Mouse (Mus musculus) kidney, postnatal 0 days (tissue): Measurements from ENCODE around the gene Art3. TPM values are rescaled to one million over a fixed set of nuclear protein-coding genes. Genes with fewer than 3 reads are reported as not detected.
"Not testable (repeated sequence)": the region's sequence is repeated elsewhere in the genome, so short reads cannot be mapped to it uniquely, and the experiment has no call there.

Experiments used
- ATAC-seq: fragments of 200-750 bp; cut with Nextera tagmentation; replicated peaks from 2 replicates; pipeline ENCODE4 v1.8.0; 2017; ENCODE audit warnings: low read depth, moderate number of reproducible peaks, moderate TSS enrichment, moderate library complexity; ENCODE audit not compliant: low FRiP score
- DNase-seq: peaks from one replicate; pipeline ENCODE4 v3.0.0-alpha.2; 2016; ENCODE audit warnings: low spot score
- H3K27ac ChIP-seq: fragments of 300-500 bp; sonication (generic); 2 replicates; pipeline ENCODE4 v1.5.1; 2014; ENCODE audit warnings: mild to moderate bottlenecking
- H3K27me3 ChIP-seq: fragments of 300-500 bp; sonication (generic); 2 replicates; pipeline ENCODE4 v1.6.1; 2014; ENCODE audit warnings: low read length, mixed read lengths; ENCODE audit not compliant: insufficient read depth
- H3K36me3 ChIP-seq: fragments of 300-500 bp; sonication (generic); 2 replicates; pipeline ENCODE4 v1.6.1; 2014; ENCODE audit warnings: low read length, mixed read lengths; ENCODE audit not compliant: insufficient read depth
- H3K4me1 ChIP-seq: fragments of 300-500 bp; sonication (generic); replicated peaks from 2 replicates; pipeline ENCODE4 v1.6.1; 2014; ENCODE audit warnings: antibody characterized with exemption, low read length, mixed read lengths; ENCODE audit not compliant: insufficient read depth
- H3K4me2 ChIP-seq: fragments of 300-500 bp; sonication (generic); 2 replicates; pipeline ENCODE4 v1.6.1; 2014; ENCODE audit warnings: mild to moderate bottlenecking, low read length, moderate library complexity, mixed read lengths
- H3K4me3 ChIP-seq: fragments of 300-500 bp; sonication (generic); replicated peaks from 2 replicates; pipeline ENCODE4 v1.5.1; 2014; ENCODE audit warnings: low read depth, low read length
- H3K9ac ChIP-seq: fragments of 300-500 bp; sonication (generic); 2 replicates; pipeline ENCODE4 v1.6.1; 2014; ENCODE audit warnings: low read depth, low read length
- H3K9me3 ChIP-seq: fragments of 300-500 bp; sonication (generic); replicated peaks from 2 replicates; pipeline ENCODE4 v1.6.1; 2016; ENCODE audit warnings: low read length, inconsistent platforms, mixed read lengths
- CTCF ChIP-seq: IDR thresholded peaks from 2 replicates; pipeline ENCODE4 v1.5.1; 2016; ENCODE audit warnings: antibody characterized with exemption, low read depth, mild to moderate bottlenecking, moderate library complexity
- WGBS: fragments of 180-500 bp; shearing (Covaris S2); extraction: QIAGEN DNeasy Blood & Tissue Kit; methylation state at CpG from one replicate; pipeline ENCODE4 v1.1.7; 2014; 5-methylcytosine and 5-hydroxymethylcytosine counted together
- polyA plus RNA-seq: library from polyadenylated mRNA; unstranded; fragments of >200 nt; fragmentation: Nextera tagmentation; extraction: Ambion mirVana; gene quantifications from 2 replicates; pipeline ENCODE4 v1.2.1, GENCODE M21; 2015

Art3 gene
- polyA plus RNA-seq, 1 experiment from 2014 or later = 9.2 TPM

- DNase-seq = peak; percentile 85
- no peak overlapping the region for H3K9ac ChIP-seq
- H3K4me2 ChIP-seq = peak overlapping the region; percentile 27
- no peak for TF ChIP-seq CTCF
- H3K27me3 ChIP-seq = no peaks in the 10 kb centered on the region
- H3K36me3 ChIP-seq = no peaks in the 10 kb centered on the region
- ATAC-seq = no peak
- 43% methylated on average over 9 of the region's 9 CpGs for WGBS
- no peaks in the 10 kb centered on the region for H3K9me3 ChIP-seq
- H3K27ac ChIP-seq = peak overlapping the region; percentile 81
- no peak overlapping the region; the same call in 1 of the 2 replicates for H3K4me3 ChIP-seq
- no peaks in the 10 kb centered on the region for H3K4me1 ChIP-seq
These were observed 773 bp downstream of the Art3 start for GRCm38 (mm10) chr5:92332359-92332840.

GRCm38 (mm10) chr5:92336743-92337142, 5.1 kb downstream of the Art3 start:
- Histone ChIP-seq H3K27ac (no peak overlapping the region), H3K4me1 (no peaks in the 10 kb centered on the region), H3K4me2 (no peak overlapping the region), H3K9ac (no peak overlapping the region), H3K36me3 (no peaks in the 10 kb centered on the region), H3K4me3 (no peak overlapping the region), H3K9me3 (no peaks in the 10 kb centered on the region), H3K27me3 (no peaks in the 10 kb centered on the region)
- ATAC-seq = no peak
- TF ChIP-seq CTCF = no peak
- no peak for DNase-seq
- WGBS = 72% methylated on average over 3 of the region's 3 CpGs

GRCm38 (mm10) chr5:92340606-92341005, 9.0 kb downstream of the Art3 start:
- Histone ChIP-seq H3K36me3 (no peaks in the 10 kb centered on the region), H3K27ac (no peak overlapping the region), H3K9me3 (no peaks in the 10 kb centered on the region), H3K9ac (no peak overlapping the region), H3K4me2 (no peak overlapping the region), H3K27me3 (no peaks in the 10 kb centered on the region), H3K4me3 (no peak overlapping the region), H3K4me1 (no peaks in the 10 kb centered on the region)
- ATAC-seq (no peak), DNase-seq (no peak)
- WGBS = 63% methylated on average over 4 of the region's 4 CpGs
- no peak for TF ChIP-seq CTCF

- Histone ChIP-seq H3K36me3 (no peaks in the 10 kb centered on the region), H3K4me1 (0 out of 2 replicates have a peak, but pooled peaks cover 5% of the 10 kb centered on the region), H3K27ac (no peak overlapping the region), H3K4me3 (no peak overlapping the region), H3K4me2 (no peak overlapping the region), H3K27me3 (no peaks in the 10 kb centered on the region), H3K9me3 (no peaks in the 10 kb centered on the region), H3K9ac (no peak overlapping the region)
- 78% methylated on average over 8 of the region's 8 CpGs for WGBS
- no peak for ATAC-seq
- no peak for TF ChIP-seq CTCF
- DNase-seq = no peak
These were observed 13.4 kb downstream of the Art3 start for GRCm38 (mm10) chr5:92345006-92345405.

- peak within 1 kb of the TSS; percentile 48 for H3K4me2 ChIP-seq
- ATAC-seq (0 out of 2 replicates have a peak, but pooled peaks have one; percentile 73), DNase-seq (peak; percentile 75)
- no peak within 1 kb of the TSS for H3K27ac ChIP-seq
- no peaks in the 10 kb centered on the region for H3K9me3 ChIP-seq
- no peak for TF ChIP-seq CTCF
- no peaks in the 10 kb centered on the region for H3K36me3 ChIP-seq
- whole genome bisulfite sequencing = 13% methylated on average over 14 of the region's 14 CpGs
- H3K9ac ChIP-seq = no peak within 1 kb of the TSS
- 0 out of 2 replicates have a peak within 1 kb of the TSS, but pooled peaks have one; percentile 4 for H3K4me3 ChIP-seq
- no peaks in the 10 kb centered on the region for H3K27me3 ChIP-seq
- H3K4me1 ChIP-seq = 0 out of 2 replicates have a peak, but pooled peaks cover 5% of the 10 kb centered on the region
These were observed 17.3 kb downstream of the Art3 start, which contains the start of gene Cxcl10 for GRCm38 (mm10) chr5:92348794-92349413. Cxcl10 (minus strand) TSS chr5:92348889.

GRCm38 (mm10) chr5:92349731-92350130, 18.1 kb downstream of the Art3 start:
- no peaks in the 10 kb centered on the region for H3K9me3 ChIP-seq

GRCm38 (mm10) chr5:92352716-92353115, 21.1 kb downstream of the Art3 start:
- H3K9ac ChIP-seq, H3K4me2 ChIP-seq, ATAC-seq, H3K9me3 ChIP-seq, H3K4me1 ChIP-seq, DNase-seq, H3K27ac ChIP-seq, H3K27me3 ChIP-seq, H3K4me3 ChIP-seq, H3K36me3 ChIP-seq: not testable (repeated sequence)
- 74% methylated on average over 4 of the region's 4 CpGs for WGBS

More at GRCm38 (mm10) chr5:92349731-92350130, 18.1 kb downstream of the Art3 start:
- Histone ChIP-seq H3K9ac (no peak overlapping the region), H3K4me2 (no peak overlapping the region), H3K27ac (no peak overlapping the region), H3K4me3 (no peak overlapping the region), H3K4me1 (0 out of 2 replicates have a peak, but pooled peaks cover 5% of the 10 kb centered on the region), H3K36me3 (no peaks in the 10 kb centered on the region), H3K27me3 (no peaks in the 10 kb centered on the region)
- WGBS = 72% methylated on average over 7 of the region's 7 CpGs
- DNase-seq (no peak), ATAC-seq (no peak)
- no peak for TF ChIP-seq CTCF
